Mouse (Mus musculus): ENCODE measurements around the gene Fastkd3. TPM values are rescaled to one million over a fixed set of nuclear protein-coding genes. Genes with fewer than 3 reads are reported as not detected.
"Not testable (repeated sequence)": the region's sequence is repeated elsewhere in the genome, so short reads cannot be mapped to it uniquely, and the experiment has no call there.

Fastkd3 gene
- polyA plus RNA-seq (2012) = 0.02 and 0.27 TPM in 2 replicates

- Histone ChIP-seq H3K36me3 (ENCODE audit: control insufficient read depth) (peaks cover 61% of the 10 kb centered on the region), H3K4me3 (replicated peaks) (peak within 1 kb of the TSS; percentile 80), H3K4me1 (ENCODE audit: control insufficient read depth) (peaks cover 30% of the 10 kb centered on the region), H3K27me3 (ENCODE audit: control insufficient read depth) (no peaks in the 10 kb centered on the region), H3K9me3 (ENCODE audit: control insufficient read depth, low read length) (no peaks in the 10 kb centered on the region)
- TF ChIP-seq TAL1 (IDR thresholded peaks at IDR 0.05; ENCODE audit: low read length) (no peak), GATA1 (IDR thresholded peaks at IDR 0.05; ENCODE audit: low read length) (no peak)
Measured at GRCm38 (mm10) chr13:68581747-68582516, at the start of gene Fastkd3, which contains the start of gene Mtrr. TSS of gene Fastkd3 (plus strand) at chr13:68582234. TSS of gene Mtrr (minus strand) at chr13:68582149.

- H3K4me1 ChIP-seq (ENCODE audit: control insufficient read depth); H3K9me3 ChIP-seq (ENCODE audit: control insufficient read depth, low read length); H3K27me3 ChIP-seq (ENCODE audit: control insufficient read depth); H3K36me3 ChIP-seq (ENCODE audit: control insufficient read depth); H3K4me3 ChIP-seq (replicated peaks): not testable (repeated sequence)
Measured at GRCm38 (mm10) chr13:68553391-68553790, 28.6 kb upstream of the Fastkd3 start.

- Histone ChIP-seq H3K27me3 (ENCODE audit: control insufficient read depth) (no peaks in the 10 kb centered on the region), H3K4me3 (replicated peaks) (no peak overlapping the region), H3K4me1 (ENCODE audit: control insufficient read depth) (no peaks in the 10 kb centered on the region), H3K9me3 (ENCODE audit: control insufficient read depth, low read length) (no peaks in the 10 kb centered on the region), H3K36me3 (ENCODE audit: control insufficient read depth) (peaks cover 90% of the 10 kb centered on the region)
- TF ChIP-seq GATA1 (IDR thresholded peaks at IDR 0.05; ENCODE audit: low read length) = no peak
- no peak for TF ChIP-seq TAL1 (IDR thresholded peaks at IDR 0.05; ENCODE audit: low read length)
Measured at GRCm38 (mm10) chr13:68568110-68568509, 13.9 kb upstream of the Fastkd3 start.

GRCm38 (mm10) chr13:68568548-68568947 lies 13.5 kb upstream of the Fastkd3 start:
- Histone ChIP-seq H3K4me1 (ENCODE audit: control insufficient read depth) (no peaks in the 10 kb centered on the region), H3K9me3 (ENCODE audit: control insufficient read depth, low read length) (no peaks in the 10 kb centered on the region), H3K27me3 (ENCODE audit: control insufficient read depth) (no peaks in the 10 kb centered on the region), H3K4me3 (replicated peaks) (no peak overlapping the region), H3K36me3 (ENCODE audit: control insufficient read depth) (peaks cover 90% of the 10 kb centered on the region)
- TF ChIP-seq TAL1 (IDR thresholded peaks at IDR 0.05; ENCODE audit: low read length) = no peak
- no peak for TF ChIP-seq GATA1 (IDR thresholded peaks at IDR 0.05; ENCODE audit: low read length)

GRCm38 (mm10) chr13:68569589-68570336 lies 12.3 kb upstream of the Fastkd3 start:
- Histone ChIP-seq H3K9me3 (ENCODE audit: control insufficient read depth, low read length) (no peaks in the 10 kb centered on the region), H3K27me3 (ENCODE audit: control insufficient read depth) (no peaks in the 10 kb centered on the region), H3K4me3 (replicated peaks) (no peak overlapping the region), H3K36me3 (ENCODE audit: control insufficient read depth) (peaks cover 85% of the 10 kb centered on the region), H3K4me1 (ENCODE audit: control insufficient read depth) (no peaks in the 10 kb centered on the region)
- TF ChIP-seq GATA1 (IDR thresholded peaks at IDR 0.05; ENCODE audit: low read length) (no peak), TAL1 (IDR thresholded peaks at IDR 0.05; ENCODE audit: low read length) (no peak)

GRCm38 (mm10) chr13:68572247-68572646 lies 9.8 kb upstream of the Fastkd3 start:
- peaks cover 85% of the 10 kb centered on the region for H3K36me3 ChIP-seq (ENCODE audit: control insufficient read depth)
- TF ChIP-seq GATA1 (IDR thresholded peaks at IDR 0.05; ENCODE audit: low read length) = no peak
- TF ChIP-seq TAL1 (IDR thresholded peaks at IDR 0.05; ENCODE audit: low read length) = no peak

GRCm38 (mm10) chr13:68572966-68573913 lies 8.8 kb upstream of the Fastkd3 start:
- Histone ChIP-seq H3K36me3 (ENCODE audit: control insufficient read depth) (peaks cover 88% of the 10 kb centered on the region), H3K4me1 (ENCODE audit: control insufficient read depth) (no peaks in the 10 kb centered on the region), H3K4me3 (replicated peaks) (no peak overlapping the region), H3K27me3 (ENCODE audit: control insufficient read depth) (no peaks in the 10 kb centered on the region), H3K9me3 (ENCODE audit: control insufficient read depth, low read length) (no peaks in the 10 kb centered on the region)
- TF ChIP-seq GATA1 (IDR thresholded peaks at IDR 0.05; ENCODE audit: low read length) (no peak), TAL1 (IDR thresholded peaks at IDR 0.05; ENCODE audit: low read length) (no peak)

More at GRCm38 (mm10) chr13:68572247-68572646, 9.8 kb upstream of the Fastkd3 start:
- Histone ChIP-seq H3K27me3 (ENCODE audit: control insufficient read depth) (no peaks in the 10 kb centered on the region), H3K4me1 (ENCODE audit: control insufficient read depth) (no peaks in the 10 kb centered on the region), H3K9me3 (ENCODE audit: control insufficient read depth, low read length) (no peaks in the 10 kb centered on the region), H3K4me3 (replicated peaks) (no peak overlapping the region)

GRCm38 (mm10) chr13:68574398-68574797 lies 7.6 kb upstream of the Fastkd3 start:
- Histone ChIP-seq H3K4me3 (replicated peaks) (no peak overlapping the region), H3K36me3 (ENCODE audit: control insufficient read depth) (peaks cover 88% of the 10 kb centered on the region), H3K27me3 (ENCODE audit: control insufficient read depth) (no peaks in the 10 kb centered on the region), H3K9me3 (ENCODE audit: control insufficient read depth, low read length) (no peaks in the 10 kb centered on the region), H3K4me1 (ENCODE audit: control insufficient read depth) (no peaks in the 10 kb centered on the region)
- TF ChIP-seq GATA1 (IDR thresholded peaks at IDR 0.05; ENCODE audit: low read length) (no peak), TAL1 (IDR thresholded peaks at IDR 0.05; ENCODE audit: low read length) (no peak)
